Mouse (Mus musculus): Measurements from ENCODE around the gene Aym1.
"Not testable (repeated sequence)": the region's sequence is repeated elsewhere in the genome, so short reads cannot be mapped to it uniquely, and the experiment has no call there.

Aym1 gene

DNA sequence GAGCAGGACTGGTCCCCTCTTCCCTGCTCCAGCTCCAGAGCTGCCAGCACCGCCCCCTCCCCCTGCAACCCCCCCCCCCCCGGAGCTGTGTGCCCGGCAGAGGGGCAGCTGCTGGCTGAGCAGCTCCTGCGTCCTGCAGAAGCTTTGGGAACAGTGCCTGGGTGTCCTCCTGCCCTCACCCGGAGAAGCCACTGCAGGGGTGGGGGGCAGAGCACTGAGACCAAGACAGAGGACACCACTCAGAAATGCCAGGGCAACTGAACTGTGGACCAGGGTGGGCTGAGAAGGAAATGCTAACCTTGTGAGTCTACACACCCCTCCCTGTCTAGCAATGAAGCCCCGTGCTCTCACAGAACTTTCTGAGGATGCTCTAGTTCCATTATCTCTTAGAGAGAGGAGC lies at the start of gene Aym1:
Gene Aym1 (plus strand): TSS at position 109 of the 400 bp plus-strand sequence.
- peak in 1 of 2 experiments; percentile 55 for DNase-seq

DNA sequence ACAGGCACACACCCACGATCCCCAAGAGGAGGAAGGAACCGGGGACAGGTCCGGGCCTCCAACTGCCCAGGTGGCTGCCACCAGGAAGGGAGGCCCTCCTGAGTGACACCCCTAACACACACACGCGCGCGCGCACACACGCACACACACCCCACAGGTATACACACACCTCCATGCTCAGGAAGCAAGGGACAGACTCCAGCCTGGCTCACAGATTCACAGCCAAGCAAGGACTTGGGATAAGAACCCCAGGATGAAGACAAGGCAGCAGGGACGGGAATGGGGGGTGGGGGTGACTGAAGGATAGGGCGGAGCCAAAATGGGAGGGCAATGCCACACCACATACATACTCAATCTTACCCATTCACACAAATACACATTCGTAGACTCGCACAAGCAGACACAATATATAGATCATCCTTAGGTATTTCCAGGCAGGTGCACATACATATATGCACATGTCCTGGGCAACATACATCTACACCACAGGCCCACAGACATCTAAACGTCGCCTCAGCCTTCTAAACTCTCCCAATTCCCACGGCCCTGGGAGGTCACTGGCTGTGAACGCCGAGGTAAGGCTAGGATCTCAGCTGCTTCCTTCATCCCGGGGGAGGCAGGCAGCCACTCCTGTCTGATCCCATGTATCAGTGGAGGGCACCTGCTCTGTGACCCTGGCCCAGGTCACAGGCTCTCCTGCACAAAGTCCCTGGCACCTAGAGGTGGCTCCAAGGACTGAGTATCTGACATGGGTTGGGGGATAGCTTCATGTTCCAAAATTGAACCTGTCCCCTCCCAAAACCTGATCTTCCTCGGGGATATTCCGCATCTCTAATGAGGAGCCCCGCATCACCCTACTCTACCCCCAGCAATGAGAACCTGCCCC lies 47.4 kb upstream of the Aym1 start:
- DNase-seq, result peak in 1 of 2 experiments; percentile 40

DNA sequence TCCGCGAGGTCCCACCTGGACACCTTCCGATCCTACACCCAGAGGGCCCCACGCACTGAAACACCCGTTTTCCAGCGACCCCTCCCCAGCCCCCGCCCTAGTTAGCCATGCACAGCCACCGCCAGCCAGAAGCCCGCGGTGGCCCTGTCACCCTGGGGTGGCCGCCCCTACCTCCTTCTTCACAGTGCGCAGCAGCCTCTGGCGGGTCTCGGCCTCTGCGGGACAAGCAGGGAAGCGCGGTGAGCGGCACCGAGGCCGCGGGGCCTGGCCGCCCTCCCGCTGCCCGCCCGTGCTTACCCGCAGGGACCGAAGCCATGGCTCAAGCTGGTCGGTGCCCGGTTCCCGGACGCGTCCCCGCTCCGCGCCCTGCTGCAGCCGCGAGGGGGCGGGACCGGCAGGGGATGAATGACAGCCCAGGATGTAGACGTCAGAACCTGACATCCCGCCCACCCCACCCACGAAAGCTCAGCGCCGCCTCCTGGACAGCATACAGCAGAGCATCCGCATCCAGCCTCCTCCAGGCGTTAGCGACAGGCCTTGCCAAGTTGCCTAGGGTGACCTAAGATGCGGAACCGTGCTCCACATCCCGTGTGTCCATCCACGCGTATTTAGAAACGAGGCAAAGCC lies 46.6 kb upstream of the Aym1 start, which contains the start of gene Sgsm1:
Gene Sgsm1 (minus strand): TSS at position 410 of the 627 bp plus-strand sequence.
- peak; percentile 95 to 96 for DNase-seq

DNA sequence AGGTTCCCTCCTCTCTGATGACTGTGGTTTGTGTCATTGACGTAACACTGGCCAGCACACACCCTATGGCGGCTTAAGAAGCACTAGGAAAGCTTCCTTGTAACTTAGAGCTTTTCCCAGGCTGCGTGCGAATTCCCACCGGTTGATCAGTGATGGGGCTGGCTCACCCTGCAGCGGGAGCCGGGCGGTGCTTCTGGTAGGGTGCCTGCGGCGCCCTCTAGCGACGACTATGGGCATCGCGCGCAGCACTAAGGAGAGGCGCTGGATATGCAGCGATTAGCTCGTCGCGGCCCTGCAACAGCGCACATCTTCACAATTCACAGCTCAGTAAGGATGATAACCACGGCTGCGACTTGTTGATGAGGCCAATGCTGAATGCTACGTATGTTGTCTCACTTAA lies 43.1 kb upstream of the Aym1 start:
- DNase-seq, result peak; percentile 95 to 96

DNA sequence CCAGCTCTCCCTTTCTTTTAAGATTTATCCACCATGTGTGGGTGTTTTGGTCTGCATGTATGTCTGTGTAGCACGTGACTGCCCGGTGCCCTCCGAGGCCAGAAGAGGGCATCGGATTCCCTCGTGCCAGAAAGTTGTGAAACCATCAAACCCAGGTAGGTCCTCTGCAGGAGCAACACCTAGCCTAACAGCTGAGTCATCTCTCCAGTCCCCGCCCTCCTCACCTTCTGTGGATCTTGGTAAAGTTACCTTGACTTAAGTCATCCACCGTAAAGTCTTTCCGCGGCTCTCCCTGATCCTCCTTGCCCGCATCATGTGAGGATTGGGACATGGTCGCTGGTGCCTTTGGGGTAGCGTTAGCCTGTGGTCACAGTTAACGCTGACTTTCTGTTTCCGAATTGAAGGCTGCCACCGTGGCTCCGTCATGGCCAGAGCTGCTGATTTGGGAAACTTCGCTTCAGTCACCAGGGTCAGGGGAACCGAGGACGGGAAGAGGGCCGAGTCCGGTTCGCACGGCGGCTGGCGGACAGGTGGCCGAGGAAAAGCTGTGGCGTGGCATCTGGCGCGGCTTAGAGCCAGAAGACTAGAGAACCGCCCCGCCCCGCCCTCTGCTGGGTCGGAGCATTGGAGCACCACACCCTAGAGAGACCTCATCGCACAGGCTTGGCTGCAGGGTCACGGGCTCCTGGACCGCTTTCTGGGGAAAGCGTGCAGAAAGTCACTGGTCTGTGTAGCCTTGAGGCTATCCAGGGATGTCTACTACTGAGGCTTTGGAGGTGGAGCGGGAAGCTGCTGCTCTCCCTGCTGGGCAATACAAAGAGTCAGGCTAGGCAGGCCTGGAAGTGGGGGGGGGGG lies 33.1 kb upstream of the Aym1 start:
- peak; percentile 75 for DNase-seq

DNA sequence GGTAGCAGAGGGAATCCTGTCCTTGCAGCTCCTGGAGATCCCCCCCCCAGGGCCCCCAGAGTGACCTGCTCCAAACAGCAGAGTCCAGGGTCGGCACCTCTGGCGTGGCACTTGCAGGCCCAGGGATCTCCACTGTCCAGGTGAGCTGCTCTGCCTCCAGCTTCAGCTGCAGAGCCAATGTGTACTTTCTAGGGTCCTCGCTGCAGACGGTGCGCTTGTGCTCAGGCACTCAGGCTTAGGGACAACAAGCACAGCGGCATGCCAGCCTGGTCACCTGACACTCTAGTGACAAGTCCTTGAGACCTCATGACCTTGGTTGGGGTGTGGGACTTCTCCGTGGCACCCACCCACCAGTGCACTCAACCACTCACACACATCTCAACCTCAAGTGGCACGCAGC lies 27.6 kb upstream of the Aym1 start:
- DNase-seq, result no peak

DNA sequence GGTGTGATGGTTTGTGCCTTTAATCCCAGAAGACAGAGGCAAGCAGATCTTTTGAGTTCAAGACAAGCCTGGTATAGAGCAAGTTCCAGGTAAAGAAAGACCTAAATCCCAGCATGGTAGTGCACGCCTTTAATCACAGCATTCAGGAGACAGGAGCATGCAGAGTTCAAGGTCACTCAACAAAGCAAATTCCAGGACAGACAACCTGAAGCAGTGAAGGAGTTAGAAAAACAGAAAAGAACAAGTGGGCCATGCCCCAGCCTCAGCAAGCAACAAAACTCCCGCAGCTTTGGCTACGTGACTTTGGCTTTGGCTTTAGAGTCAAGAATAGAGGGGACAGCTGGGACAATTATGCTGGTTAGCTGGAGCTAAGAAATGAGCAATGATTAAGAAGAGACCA lies 26.9 kb upstream of the Aym1 start:
- DNase-seq, result no peak

DNA sequence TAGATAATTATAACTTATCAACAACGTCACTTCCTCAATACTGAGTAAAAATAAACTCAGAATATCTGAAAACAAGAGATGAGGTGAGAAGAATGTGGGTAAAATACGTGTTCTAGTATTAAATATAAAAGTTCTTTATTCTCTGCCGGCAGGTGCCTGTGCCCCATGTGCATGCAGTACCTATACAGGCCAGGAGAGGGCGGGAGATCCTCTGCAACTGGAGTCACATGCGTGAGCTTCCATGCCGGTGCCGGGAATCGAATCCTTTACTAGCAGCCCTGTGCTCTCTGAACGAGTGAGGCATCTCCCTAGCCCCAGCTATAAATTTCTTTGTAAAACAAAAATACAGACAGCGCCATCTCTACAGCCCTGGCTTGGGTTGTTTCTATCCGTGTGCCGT lies 24.9 kb upstream of the Aym1 start:
- peak; percentile 64 to 75 for DNase-seq

DNA sequence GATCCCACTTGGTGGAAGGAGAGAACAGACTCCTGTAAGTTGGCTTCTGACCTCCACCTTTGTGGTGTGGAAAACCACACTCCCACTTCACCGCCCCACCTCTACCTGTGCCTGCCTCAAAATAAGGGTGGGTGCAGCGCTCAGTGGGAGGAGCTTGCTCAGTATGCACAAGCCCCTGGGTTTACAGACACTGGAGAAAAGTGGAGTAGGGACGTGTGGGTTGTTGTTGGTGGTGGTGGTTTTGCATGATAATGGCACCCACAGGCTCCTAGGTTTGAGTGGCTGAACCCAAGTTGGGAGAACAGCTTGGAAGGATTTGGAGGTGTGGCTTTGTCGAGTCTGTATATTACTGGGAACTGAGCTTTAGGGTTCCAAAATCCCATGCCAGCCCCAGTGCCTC lies 24.2 kb upstream of the Aym1 start:
- no peak for DNase-seq

DNA sequence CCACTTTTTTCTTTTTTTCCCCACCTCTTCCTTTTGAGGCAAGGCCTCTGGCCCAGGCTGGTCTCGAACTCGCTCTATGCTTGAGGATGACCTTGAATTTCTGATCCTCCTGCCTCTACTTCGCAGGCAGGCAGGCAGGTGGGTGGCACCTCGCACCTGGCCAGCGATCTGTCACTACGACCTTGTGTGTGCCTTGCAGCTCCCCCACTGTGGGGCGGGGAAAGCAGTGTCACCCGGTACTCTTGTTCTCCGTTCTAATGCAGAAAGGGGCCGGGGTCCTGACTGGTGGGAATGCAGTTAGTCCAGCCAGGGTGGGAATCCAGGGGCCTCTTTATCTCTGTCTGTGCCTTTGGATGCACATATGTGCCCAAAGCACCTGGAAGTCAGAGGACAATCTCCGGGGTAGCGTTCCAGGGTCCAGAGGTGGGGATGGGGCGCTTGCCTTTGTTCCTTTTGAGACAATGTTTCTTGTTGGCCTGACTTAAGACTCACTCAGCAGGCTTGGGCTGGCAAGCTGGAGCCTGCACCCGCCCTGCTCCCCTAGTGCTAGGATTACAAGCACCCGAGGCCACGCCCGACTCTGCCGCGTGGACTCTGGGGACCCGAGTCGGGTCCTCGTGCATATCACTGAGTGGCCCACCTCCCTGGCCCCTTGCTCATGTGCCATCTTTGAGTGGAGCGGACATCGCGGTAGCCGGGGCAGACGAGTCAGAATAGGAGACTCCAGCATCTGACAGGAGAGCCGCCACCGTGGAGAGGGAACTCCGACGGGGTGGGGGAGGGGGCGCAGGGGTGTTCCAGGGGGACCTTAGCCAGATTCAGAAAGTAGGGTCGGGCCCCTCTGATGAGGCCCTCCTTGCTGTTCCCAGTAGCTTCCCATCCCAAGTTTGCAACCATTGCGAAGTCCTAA lies 22.2 kb upstream of the Aym1 start:
- no peak for DNase-seq

DNA sequence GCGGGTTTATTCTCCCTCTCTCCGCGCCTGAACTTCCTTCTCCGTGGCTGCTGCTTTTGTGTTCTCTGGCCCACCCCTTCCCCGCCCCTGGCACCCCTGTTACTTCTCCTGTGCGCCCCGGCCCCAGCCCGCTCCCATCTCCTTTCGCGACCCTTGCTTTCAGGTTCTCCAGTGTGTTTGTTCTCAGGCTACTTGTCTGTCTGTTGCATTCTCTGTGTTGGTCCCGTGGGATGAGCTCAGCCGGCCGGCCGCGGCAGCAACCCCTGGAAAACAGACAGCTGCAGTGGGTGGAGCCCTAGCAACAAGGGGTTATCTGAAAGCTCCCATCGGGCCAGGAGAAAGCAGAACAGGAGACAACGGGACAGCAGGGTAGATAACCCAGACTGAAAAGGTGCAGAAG lies 21.4 kb upstream of the Aym1 start:
- no peak for DNase-seq

DNA sequence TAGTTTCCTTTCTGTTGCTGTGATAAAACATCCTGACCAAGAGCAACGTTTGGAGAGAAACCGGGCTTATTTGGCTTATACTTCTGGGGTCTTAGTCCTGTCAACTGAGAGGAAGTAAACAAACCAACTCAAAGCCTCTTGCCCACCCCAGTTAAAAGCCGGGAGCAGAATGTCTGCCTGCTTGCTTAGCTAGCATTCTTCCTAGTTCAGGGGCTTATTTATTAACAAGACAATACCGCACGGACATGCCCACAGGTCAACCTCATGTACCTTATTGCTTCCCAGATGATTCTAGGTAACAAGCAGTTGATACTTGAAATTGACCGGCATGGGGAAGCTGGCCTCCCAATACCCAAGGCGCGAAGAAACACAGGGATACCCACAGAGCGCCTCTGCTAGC lies 20.8 kb upstream of the Aym1 start:
- no peak for DNase-seq

DNA sequence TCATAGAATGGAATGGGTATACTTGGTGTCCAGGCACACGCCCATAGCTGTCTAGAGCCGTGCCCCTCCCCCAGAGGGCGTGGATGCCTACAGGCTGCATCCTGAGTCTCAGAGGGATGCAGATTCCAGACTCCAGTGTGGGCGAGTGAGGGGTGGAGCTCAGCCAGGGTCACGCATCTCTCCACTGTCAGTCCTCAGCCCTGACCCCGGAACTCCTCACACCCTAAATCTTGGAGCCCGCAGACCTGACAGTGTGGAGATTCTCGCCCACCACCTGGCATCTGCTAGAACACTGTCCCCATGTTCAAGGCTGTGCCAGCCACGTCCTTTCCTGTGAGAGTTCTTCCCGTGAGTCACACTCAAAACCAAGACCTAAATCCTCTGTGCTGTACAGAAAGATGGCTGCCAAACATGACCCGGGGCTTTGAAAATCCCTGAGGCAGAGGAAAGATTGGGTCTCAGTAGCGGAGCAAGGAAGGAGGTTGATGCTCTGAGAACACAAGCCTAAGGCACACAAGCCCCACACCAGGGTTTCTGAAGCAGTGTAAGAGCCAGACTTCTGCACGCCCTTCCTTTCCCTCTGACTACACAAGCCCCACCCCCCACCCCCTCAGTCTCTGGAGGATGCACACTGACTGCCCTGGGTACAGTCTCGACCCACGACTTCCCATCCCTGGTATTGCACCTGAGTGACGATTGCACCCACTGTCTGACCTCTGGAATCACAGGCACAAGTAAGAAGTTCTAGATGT lies 12.3 kb upstream of the Aym1 start:
- DNase-seq, result no peak

DNA sequence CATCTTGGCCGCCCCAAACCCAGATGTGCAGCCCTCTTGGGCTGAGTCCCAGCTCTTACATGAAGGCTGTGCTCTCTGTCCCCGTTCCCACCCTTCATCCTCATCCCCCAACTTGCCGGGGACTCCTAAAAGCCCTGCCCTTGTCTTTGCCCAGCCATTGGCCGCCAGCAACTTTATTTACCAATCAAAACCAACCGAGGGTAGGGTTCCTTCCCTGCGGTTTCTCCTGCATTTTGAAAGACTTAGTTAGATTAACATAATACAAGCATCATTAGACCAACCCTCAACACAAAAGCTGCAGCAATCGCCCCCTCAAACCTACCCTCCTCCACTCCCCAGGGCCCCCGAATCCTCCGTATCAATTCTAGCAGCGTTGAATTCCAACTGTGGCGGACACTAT lies 11.3 kb upstream of the Aym1 start:
- no peak for DNase-seq

DNA sequence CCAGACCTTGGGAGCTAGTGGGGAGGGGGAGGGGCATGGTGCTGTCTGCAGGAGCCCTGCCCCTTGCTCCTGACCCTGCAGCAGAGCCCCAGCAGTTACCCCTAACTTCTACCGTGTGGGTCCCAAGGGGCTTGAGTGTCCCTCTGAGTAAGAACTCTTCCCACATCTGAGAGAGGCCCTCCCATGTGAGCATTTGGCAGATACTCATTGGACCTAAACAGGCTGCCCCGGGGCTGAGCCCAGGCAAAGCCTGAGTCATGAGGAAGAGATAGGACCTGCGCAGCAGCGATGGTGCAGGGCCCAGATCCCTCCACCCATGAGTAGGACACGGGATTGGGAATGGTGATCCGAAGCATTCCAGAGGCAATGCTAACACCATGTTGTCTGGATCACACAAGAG lies 10.4 kb upstream of the Aym1 start:
- DNase-seq, result not testable (repeated sequence)

DNA sequence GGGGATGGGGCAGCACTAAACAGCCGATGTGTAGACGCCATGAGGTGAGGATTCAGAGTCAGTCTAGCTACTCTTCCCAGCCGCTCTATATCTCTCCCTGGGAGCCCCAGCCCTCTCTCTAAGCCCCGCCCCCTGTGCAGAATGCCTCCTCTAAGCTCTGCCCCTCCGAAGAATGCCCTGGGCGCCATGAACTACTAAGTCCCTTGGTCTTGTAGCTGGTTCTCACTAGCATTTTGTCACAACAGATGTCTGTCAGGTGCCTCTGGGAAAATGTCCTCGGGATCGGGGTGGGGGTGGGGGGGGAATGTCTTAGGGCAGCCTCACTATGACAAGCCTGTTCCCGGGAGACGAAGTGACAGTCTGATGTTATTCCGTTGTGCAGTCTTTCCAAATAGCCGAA lies 9.5 kb upstream of the Aym1 start:
- DNase-seq, result no peak

DNA sequence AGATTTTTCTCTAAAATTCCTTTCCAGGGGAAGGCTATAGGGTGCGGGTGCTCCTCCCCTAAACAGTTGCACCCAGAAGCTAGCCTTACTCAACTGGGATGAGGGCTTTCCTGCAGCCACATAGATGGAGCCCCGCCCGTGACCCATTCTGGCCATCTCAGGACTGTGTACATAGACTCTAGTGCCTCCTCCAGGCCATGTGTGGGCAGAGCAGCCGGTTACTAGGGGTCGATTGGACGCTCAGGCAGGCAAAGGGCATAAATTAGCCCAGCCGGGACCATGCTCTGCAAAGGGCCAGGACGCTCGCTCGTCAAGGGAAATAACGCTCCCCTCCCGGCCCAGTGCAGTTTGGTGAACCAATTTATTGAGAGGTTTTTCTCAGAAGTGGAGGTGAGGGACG lies 8.5 kb upstream of the Aym1 start:
- peak; percentile 74 to 80 for DNase-seq

DNA sequence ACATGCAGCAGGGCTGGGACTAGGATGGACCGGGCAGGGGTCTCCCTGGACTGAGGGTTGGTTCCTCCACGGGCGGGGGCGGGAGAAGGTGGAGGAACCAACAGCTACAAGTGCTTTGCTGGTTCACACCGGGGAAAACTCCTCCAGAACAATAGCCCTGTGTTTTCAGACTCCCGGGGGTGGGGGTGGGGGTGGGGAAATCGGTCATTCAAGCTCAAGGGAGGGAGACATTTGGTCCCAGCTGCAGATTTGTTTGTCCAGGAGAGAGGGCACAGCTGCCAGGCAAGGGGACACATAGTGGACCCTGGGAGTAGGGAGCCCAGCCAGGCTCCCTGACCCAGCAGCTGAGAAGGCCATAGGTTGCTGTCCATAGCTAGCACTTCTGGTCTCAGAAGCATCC lies 7.9 kb upstream of the Aym1 start:
- no peak for DNase-seq

DNA sequence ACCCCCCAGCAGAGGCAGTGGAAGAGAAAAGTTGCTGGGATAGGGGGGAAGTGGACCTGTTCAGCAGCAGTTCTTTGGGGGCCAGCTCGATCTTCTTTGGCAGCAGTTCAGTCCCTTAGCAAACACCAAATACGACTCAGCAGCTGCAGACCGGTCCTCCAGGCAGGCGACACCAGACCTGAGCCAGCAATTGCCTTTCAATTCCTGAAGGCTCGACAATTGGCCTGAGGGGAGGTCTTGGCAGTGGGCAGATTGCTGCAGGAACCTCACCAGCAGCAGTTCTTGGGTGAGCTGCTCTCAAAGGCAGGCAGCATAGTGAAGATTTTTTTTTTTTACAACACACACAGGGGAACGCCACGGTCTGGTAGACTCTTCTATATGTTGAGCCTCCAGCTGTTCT lies 7.3 kb upstream of the Aym1 start:
- peak in 1 of 2 experiments; percentile 67 for DNase-seq

DNA sequence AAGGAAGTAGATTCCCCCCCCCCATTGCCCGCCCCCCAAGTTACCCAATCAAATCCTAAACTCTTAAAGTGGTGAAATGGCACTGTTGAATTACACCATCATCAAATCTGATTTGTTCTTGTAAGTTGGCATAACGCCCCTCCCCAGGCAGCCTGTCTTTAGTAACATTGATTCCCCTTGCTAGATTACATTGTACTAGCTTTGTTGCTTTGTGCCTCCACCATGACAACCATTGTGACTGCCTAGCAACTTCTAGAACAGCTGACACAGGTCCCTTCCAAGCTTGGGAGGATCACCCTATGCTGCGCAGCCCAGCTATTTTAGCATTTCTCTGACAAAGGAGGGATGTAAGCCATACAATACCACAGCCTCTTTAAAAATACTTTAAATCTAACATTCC lies 5.3 kb upstream of the Aym1 start:
- DNase-seq, result no peak

DNA sequence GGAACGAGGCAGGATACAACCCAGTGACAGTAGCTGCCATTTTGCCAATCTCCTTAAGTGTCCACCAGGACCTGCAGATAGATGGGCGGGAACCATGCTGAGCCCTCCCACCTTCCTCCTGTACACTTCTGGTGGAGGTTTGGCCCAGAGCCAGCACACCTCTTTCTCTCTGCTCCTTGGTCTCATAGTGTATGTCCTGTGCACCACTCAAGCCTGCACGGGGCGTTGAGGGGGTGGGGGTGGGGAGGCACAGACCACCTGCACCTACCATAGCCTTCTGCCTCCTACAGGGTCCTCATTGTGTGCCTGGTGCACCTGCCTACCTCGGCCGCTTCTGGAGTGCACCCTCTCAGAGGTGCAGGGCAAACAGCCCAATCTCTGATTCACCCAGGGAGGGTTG lies 4.5 kb upstream of the Aym1 start:
- no peak for DNase-seq

All from cerebellum, postnatal 10 days (tissue).